Mouse (Mus musculus): ENCODE results near the gene Gm5475. TPM values are rescaled to one million over a fixed set of nuclear protein-coding genes. Genes with fewer than 3 reads are reported as not detected.
A peak's percentile ranks its signal among the peaks of the same experiment; 100 is the strongest.
"Not testable (repeated sequence)": the region's sequence is repeated elsewhere in the genome, so short reads cannot be mapped to it uniquely, and the experiment has no call there.

The Gm5475 gene
- polyA plus RNA-seq (2014; fragmentation: Nextera tagmentation; extraction: Ambion mirVana) = 0.08 and 0.14 TPM in 2 replicates

GRCm38 (mm10) chr15:100421758-100422197 lies at the start of gene Gm5475:
Gm5475 (plus strand) TSS chr15:100422147.
- WGBS = 22% methylated on average over 3 of the region's 3 CpGs
- not testable (repeated sequence) for H3K9me3 ChIP-seq (replicated peaks; ENCODE audit: control insufficient read depth, low read length); H3K4me1 ChIP-seq (ENCODE audit: control insufficient read depth, insufficient read depth, low read length); H3K27ac ChIP-seq (replicated peaks; ENCODE audit: low read depth, low read length); H3K36me3 ChIP-seq (replicated peaks; ENCODE audit: control insufficient read depth, insufficient read depth, low read depth, low read length); ATAC-seq (replicated peaks; ENCODE audit: insufficient number of reproducible peaks, low FRiP score, low TSS enrichment, low read depth); H3K27me3 ChIP-seq (ENCODE audit: control insufficient read depth, insufficient read depth, low read length); DNase-seq (ENCODE audit: low spot score)
- Histone ChIP-seq H3K4me2 (ENCODE audit: low read depth, low read length) (peak within 1 kb of the TSS; percentile 90), H3K9ac (replicated peaks; ENCODE audit: low read length) (peak within 1 kb of the TSS; percentile 94), H3K4me3 (ENCODE audit: low read depth, low read length) (peak within 1 kb of the TSS; percentile 98)

DNA sequence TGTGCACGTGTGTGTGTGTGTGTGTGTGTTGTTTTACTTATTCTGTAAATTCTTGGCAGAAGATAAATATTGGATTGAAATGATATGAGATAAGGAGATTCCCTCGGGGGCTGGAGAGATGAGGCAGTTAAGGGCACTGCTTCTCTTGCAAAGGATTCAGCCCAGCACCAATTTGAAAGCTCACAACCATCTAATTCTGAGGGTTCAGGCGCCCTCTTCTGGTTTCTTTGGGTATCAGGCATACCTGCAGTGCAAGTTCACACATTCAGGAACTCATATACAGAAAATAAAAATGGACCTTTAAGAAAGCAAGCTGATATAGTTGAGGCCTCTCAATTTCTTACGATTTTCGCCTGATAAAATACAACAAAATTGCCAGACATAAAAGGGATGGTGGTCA lies 46.9 kb upstream of the Gm5475 start:
- Histone ChIP-seq H3K4me3 (ENCODE audit: low read depth, low read length) (no peak overlapping the region), H3K9ac (replicated peaks; ENCODE audit: low read length) (no peak overlapping the region), H3K27ac (replicated peaks; ENCODE audit: low read depth, low read length) (no peak overlapping the region), H3K4me2 (ENCODE audit: low read depth, low read length) (no peak overlapping the region), H3K9me3 (replicated peaks; ENCODE audit: control insufficient read depth, low read length) (no peaks in the 10 kb centered on the region), H3K4me1 (ENCODE audit: control insufficient read depth, insufficient read depth, low read length) (no peaks in the 10 kb centered on the region), H3K27me3 (ENCODE audit: control insufficient read depth, insufficient read depth, low read length) (no peaks in the 10 kb centered on the region), H3K36me3 (replicated peaks; ENCODE audit: control insufficient read depth, insufficient read depth, low read depth, low read length) (no peaks in the 10 kb centered on the region)
- 32% methylated on average over 5 of the region's 5 CpGs for WGBS
- no peak for ATAC-seq (replicated peaks; ENCODE audit: insufficient number of reproducible peaks, low FRiP score, low TSS enrichment, low read depth)
- peak; percentile 81 for DNase-seq (ENCODE audit: low spot score)

GRCm38 (mm10) chr15:100377847-100378505 lies 44.0 kb upstream of the Gm5475 start:
- not testable (repeated sequence) for H3K9me3 ChIP-seq (replicated peaks; ENCODE audit: control insufficient read depth, low read length); H3K9ac ChIP-seq (replicated peaks; ENCODE audit: low read length); H3K36me3 ChIP-seq (replicated peaks; ENCODE audit: control insufficient read depth, insufficient read depth, low read depth, low read length); H3K27ac ChIP-seq (replicated peaks; ENCODE audit: low read depth, low read length); H3K4me3 ChIP-seq (ENCODE audit: low read depth, low read length); H3K27me3 ChIP-seq (ENCODE audit: control insufficient read depth, insufficient read depth, low read length); DNase-seq (ENCODE audit: low spot score); H3K4me2 ChIP-seq (ENCODE audit: low read depth, low read length); ATAC-seq (replicated peaks; ENCODE audit: insufficient number of reproducible peaks, low FRiP score, low TSS enrichment, low read depth); H3K4me1 ChIP-seq (ENCODE audit: control insufficient read depth, insufficient read depth, low read length)
- WGBS = 32% methylated on average over 3 of the region's 9 CpGs

GRCm38 (mm10) chr15:100379658-100380057 lies 42.3 kb upstream of the Gm5475 start:
- Histone ChIP-seq H3K9me3 (replicated peaks; ENCODE audit: control insufficient read depth, low read length) (no peaks in the 10 kb centered on the region), H3K36me3 (replicated peaks; ENCODE audit: control insufficient read depth, insufficient read depth, low read depth, low read length) (no peaks in the 10 kb centered on the region), H3K27me3 (ENCODE audit: control insufficient read depth, insufficient read depth, low read length) (no peaks in the 10 kb centered on the region), H3K27ac (replicated peaks; ENCODE audit: low read depth, low read length) (no peak overlapping the region), H3K9ac (replicated peaks; ENCODE audit: low read length) (no peak overlapping the region), H3K4me3 (ENCODE audit: low read depth, low read length) (no peak overlapping the region), H3K4me1 (ENCODE audit: control insufficient read depth, insufficient read depth, low read length) (no peaks in the 10 kb centered on the region), H3K4me2 (ENCODE audit: low read depth, low read length) (no peak overlapping the region)
- ATAC-seq (replicated peaks; ENCODE audit: insufficient number of reproducible peaks, low FRiP score, low TSS enrichment, low read depth) (no peak), DNase-seq (ENCODE audit: low spot score) (no peak)
- 85% methylated on average over 8 of the region's 8 CpGs for WGBS

GRCm38 (mm10) chr15:100380104-100380503 lies 41.8 kb upstream of the Gm5475 start:
- H3K27ac ChIP-seq (replicated peaks; ENCODE audit: low read depth, low read length) = no peak overlapping the region
- H3K36me3 ChIP-seq (replicated peaks; ENCODE audit: control insufficient read depth, insufficient read depth, low read depth, low read length) = no peaks in the 10 kb centered on the region
- no peak for ATAC-seq (replicated peaks; ENCODE audit: insufficient number of reproducible peaks, low FRiP score, low TSS enrichment, low read depth)
- H3K27me3 ChIP-seq (ENCODE audit: control insufficient read depth, insufficient read depth, low read length) = no peaks in the 10 kb centered on the region
- H3K4me1 ChIP-seq (ENCODE audit: control insufficient read depth, insufficient read depth, low read length) = no peaks in the 10 kb centered on the region
- no peak overlapping the region for H3K4me2 ChIP-seq (ENCODE audit: low read depth, low read length)
- WGBS = 47% methylated on average over 2 of the region's 2 CpGs
- no peak overlapping the region for H3K4me3 ChIP-seq (ENCODE audit: low read depth, low read length)
- no peak overlapping the region for H3K9ac ChIP-seq (replicated peaks; ENCODE audit: low read length)
- no peaks in the 10 kb centered on the region for H3K9me3 ChIP-seq (replicated peaks; ENCODE audit: control insufficient read depth, low read length)
- no peak for DNase-seq (ENCODE audit: low spot score)

GRCm38 (mm10) chr15:100385705-100386104 lies 36.2 kb upstream of the Gm5475 start:
- Histone ChIP-seq H3K4me2 (ENCODE audit: low read depth, low read length) (no peak overlapping the region), H3K27ac (replicated peaks; ENCODE audit: low read depth, low read length) (no peak overlapping the region), H3K9ac (replicated peaks; ENCODE audit: low read length) (no peak overlapping the region), H3K4me3 (ENCODE audit: low read depth, low read length) (no peak overlapping the region), H3K36me3 (replicated peaks; ENCODE audit: control insufficient read depth, insufficient read depth, low read depth, low read length) (no peaks in the 10 kb centered on the region), H3K4me1 (ENCODE audit: control insufficient read depth, insufficient read depth, low read length) (no peaks in the 10 kb centered on the region; the same call in 1 of the 2 replicates), H3K9me3 (replicated peaks; ENCODE audit: control insufficient read depth, low read length) (no peaks in the 10 kb centered on the region), H3K27me3 (ENCODE audit: control insufficient read depth, insufficient read depth, low read length) (no peaks in the 10 kb centered on the region)
- WGBS = 91% methylated on average over 9 of the region's 9 CpGs
- no peak for ATAC-seq (replicated peaks; ENCODE audit: insufficient number of reproducible peaks, low FRiP score, low TSS enrichment, low read depth)
- no peak for DNase-seq (ENCODE audit: low spot score)

DNA sequence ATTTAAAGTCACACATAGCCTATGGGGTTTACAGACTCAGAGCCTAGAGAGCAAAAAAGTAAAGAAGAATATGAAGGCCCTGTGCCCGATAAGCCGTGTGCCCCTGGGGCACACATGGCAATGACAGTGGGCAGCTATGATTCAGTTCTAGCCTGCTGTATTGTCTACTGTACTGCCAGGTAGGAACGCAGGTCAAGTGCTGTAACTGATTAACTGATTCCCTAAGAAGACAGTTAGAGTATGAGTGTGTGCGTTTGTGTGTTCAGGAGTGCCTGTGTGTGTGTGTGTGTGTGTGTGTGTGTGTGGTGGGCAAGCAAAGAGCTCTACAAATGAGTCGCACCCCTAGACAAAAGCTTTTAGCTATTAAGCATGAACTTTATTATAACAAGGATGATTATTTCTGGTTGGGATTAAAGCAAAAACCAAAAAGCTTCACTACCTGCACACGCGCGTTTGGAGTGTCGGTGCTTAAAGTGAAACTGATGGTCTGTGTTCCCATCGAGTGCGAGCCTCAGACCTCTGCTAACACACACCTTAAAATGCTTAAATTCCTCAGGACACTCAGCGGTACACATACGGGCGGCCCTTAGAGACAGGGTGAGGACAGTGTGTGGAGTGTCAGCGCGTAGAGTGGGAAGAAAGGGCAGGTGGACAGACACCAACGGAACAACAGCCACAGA lies 34.3 kb upstream of the Gm5475 start:
- ATAC-seq (replicated peaks; ENCODE audit: insufficient number of reproducible peaks, low FRiP score, low TSS enrichment, low read depth) (no peak), DNase-seq (ENCODE audit: low spot score) (no peak)
- Histone ChIP-seq H3K36me3 (replicated peaks; ENCODE audit: control insufficient read depth, insufficient read depth, low read depth, low read length) (no peaks in the 10 kb centered on the region), H3K27me3 (ENCODE audit: control insufficient read depth, insufficient read depth, low read length) (no peaks in the 10 kb centered on the region), H3K4me2 (ENCODE audit: low read depth, low read length) (no peak overlapping the region), H3K27ac (replicated peaks; ENCODE audit: low read depth, low read length) (no peak overlapping the region), H3K4me1 (ENCODE audit: control insufficient read depth, insufficient read depth, low read length) (no peaks in the 10 kb centered on the region; the same call in 1 of the 2 replicates), H3K9ac (replicated peaks; ENCODE audit: low read length) (no peak overlapping the region), H3K9me3 (replicated peaks; ENCODE audit: control insufficient read depth, low read length) (no peaks in the 10 kb centered on the region), H3K4me3 (ENCODE audit: low read depth, low read length) (no peak overlapping the region)
- WGBS = 96% methylated on average over 17 of the region's 17 CpGs

DNA sequence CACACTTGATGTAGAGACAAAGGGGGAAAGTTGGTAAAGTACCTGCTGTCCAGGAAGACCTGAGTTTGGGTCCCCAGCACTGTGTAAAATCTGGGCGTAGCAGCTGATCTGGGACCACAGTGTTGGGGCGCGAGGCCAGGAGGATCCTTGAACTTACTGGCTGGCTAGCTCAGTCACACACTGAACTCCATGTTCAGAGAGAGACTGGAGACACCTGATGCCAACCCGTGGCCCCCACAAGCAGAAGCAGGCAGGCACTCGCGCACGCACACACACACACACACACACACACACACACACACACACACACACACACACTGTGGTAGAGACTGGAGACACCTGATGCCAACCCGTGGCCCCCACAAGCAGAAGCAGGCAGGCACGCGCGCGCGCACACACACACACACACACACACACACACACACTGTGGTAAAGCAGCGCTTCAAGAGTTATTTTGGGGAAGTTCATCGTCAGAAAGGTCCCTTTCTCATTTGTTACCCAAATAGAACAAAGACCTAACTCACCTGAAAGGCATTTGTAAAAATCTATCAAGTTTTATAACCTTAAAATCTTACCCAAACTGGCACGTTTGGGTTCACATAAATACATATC lies 33.6 kb upstream of the Gm5475 start:
- Histone ChIP-seq H3K4me3 (ENCODE audit: low read depth, low read length) (no peak overlapping the region), H3K9me3 (replicated peaks; ENCODE audit: control insufficient read depth, low read length) (no peaks in the 10 kb centered on the region), H3K27ac (replicated peaks; ENCODE audit: low read depth, low read length) (no peak overlapping the region), H3K9ac (replicated peaks; ENCODE audit: low read length) (no peak overlapping the region), H3K36me3 (replicated peaks; ENCODE audit: control insufficient read depth, insufficient read depth, low read depth, low read length) (no peaks in the 10 kb centered on the region), H3K4me1 (ENCODE audit: control insufficient read depth, insufficient read depth, low read length) (no peaks in the 10 kb centered on the region; the same call in 1 of the 2 replicates), H3K4me2 (ENCODE audit: low read depth, low read length) (no peak overlapping the region), H3K27me3 (ENCODE audit: control insufficient read depth, insufficient read depth, low read length) (no peaks in the 10 kb centered on the region)
- DNase-seq (ENCODE audit: low spot score) (no peak), ATAC-seq (replicated peaks; ENCODE audit: insufficient number of reproducible peaks, low FRiP score, low TSS enrichment, low read depth) (no peak)
- 90% methylated on average over 16 of the region's 16 CpGs for WGBS
